Mouse (Mus musculus): ENCODE results near the gene Cep164.
"Not testable (repeated sequence)": the region's sequence is repeated elsewhere in the genome, so short reads cannot be mapped to it uniquely, and the experiment has no call there.

The Cep164 gene

GRCm38 (mm10) chr9:45828291-45828963 is at the start of gene Cep164:
Gene Cep164, minus strand, starts transcription at chr9:45828691.
- peak; percentile 65 to 76 for DNase-seq (ENCODE audit: low spot score in 2 of 2)

DNA sequence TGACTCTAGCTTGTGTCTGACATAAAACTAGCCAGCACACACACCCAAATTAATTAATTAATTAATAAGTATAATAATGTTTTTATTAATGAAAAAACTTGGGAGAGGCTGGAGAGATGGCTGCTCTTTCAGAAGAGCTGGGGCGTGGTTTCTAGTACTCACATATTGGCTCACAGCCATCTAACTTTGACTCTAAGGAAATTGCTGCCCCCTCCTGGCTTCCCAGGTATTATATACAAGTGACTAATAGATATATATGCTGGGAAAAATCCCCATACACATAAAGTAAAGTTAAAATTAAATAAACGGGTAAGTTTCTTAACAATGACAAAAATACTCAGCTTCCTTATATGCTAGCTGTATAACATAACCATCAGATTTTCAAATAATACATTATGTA is 49.4 kb upstream of the Cep164 start:
- DNase-seq (ENCODE audit: low spot score in 2 of 2), result no peak

- DNase-seq (ENCODE audit: low spot score in 2 of 2), result no peak
Observed at GRCm38 (mm10) chr9:45870265-45870664, 41.8 kb upstream of the Cep164 start.

DNA sequence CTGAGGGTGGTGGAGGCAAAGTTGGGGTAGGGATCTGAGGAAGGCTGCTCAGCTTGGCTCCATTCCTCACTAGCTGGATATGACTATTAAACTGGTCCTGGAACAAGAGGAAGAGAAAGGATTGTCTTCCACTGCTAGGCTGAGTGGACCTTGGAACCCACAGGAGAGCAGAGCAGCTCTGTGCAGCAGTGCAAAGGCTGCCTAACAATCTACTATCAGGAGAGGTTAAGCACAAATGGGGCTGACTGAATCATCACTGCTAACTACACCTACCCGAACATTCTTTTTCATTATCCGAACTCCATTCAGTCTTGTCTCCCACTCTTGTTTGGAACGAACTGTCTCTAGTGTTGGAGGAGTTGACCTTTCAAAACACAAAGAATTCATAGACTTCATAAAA is 40.7 kb upstream of the Cep164 start:
- no peak for DNase-seq (ENCODE audit: low spot score in 2 of 2)

GRCm38 (mm10) chr9:45861813-45862212 is 33.3 kb upstream of the Cep164 start:
- no peak for DNase-seq (ENCODE audit: low spot score in 2 of 2)

DNA sequence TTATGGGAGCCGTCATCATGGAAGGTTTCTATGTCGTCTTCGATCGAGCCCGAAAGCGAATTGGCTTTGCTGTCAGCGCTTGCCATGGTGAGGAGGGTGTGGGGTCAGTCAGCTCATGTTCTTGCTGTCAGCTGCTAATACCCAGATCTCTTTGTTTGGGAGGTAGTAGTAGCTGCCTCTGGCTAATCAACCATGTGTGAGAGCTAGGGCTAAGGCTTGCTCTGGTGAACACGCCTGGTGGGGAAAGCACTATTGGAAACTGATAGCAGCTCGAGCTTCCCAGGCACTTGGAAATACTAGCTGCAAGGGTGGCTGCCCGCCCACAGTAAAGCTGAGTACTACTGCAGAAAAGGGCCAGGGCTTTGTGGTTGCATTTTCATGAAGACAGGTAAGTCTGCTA is 30.9 kb upstream of the Cep164 start:
- DNase-seq (ENCODE audit: low spot score in 2 of 2), result no peak

DNA sequence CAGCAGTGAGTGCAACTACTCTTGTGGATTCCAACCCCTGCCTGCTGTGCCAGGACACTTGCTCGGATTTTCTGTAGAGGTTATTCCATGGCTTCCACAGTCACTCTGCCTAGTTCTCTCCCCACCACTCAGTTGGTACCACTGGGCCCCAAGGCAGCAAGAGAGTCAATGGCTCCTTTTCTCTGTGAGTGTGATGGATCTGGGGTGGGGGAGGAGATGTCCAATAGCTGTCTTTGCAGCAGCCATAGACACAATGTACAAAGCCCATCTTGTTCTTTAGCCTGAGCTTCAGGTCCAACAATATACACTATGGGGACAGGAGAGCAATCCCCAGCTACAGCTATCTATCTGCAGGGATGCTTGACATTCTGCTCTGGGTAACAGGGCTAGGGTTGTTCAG is 25.6 kb upstream of the Cep164 start:
- DNase-seq (ENCODE audit: low spot score in 2 of 2), result no peak

GRCm38 (mm10) chr9:45853695-45854094 is 25.2 kb upstream of the Cep164 start:
- no peak for DNase-seq (ENCODE audit: low spot score in 2 of 2)

- DNase-seq (ENCODE audit: low spot score in 2 of 2), result no peak
Observed at GRCm38 (mm10) chr9:45851776-45852175, 23.3 kb upstream of the Cep164 start.

GRCm38 (mm10) chr9:45851330-45851729 is 22.8 kb upstream of the Cep164 start:
- no peak for DNase-seq (ENCODE audit: low spot score in 2 of 2)

GRCm38 (mm10) chr9:45850528-45851155 is 22.2 kb upstream of the Cep164 start:
- no peak for DNase-seq (ENCODE audit: low spot score in 2 of 2)

DNA sequence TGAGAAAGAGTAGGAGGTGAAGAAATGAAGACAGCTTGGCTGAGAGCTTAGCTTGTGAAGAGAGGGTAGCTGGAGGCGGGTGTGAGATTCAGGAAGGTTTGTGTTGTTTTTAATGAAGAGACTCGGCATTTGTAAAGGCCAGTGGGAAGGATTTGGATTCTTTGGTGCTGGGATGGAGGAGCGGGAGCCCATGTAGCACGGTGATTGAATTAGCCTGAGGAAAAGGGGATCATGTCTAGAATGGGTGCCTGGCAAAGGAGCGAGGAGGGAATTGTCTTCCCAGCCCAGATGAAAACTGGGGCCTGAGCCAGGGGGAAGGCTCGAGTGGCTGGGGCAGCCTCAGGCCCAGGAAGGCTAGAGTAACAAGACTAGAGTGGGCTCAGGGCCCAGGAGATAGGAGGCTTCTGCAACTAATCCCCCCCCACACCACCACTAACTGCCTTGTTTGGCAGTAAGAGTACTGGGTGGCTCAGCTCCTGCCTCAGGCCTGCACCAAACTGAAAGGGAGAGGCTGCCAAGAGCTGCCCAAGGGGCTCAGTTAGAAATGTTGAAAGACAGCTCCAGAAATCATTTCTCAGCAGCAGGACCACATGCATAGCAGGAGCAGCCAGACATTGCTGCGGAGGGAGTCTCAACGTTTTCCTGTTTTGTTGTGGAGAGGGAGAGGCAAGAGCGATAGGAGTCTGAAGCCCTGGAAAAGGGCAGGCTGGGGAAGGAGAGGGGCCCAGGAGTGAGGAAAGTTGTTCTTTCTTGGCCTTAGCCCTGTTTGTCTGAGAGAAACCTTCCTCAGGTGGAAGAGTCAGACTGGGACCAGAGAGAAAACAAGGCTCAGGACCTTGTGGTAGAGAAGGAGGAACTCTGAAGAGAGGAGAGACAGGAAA is 21.3 kb upstream of the Cep164 start:
- no peak for DNase-seq (ENCODE audit: low spot score in 2 of 2)

GRCm38 (mm10) chr9:45846891-45847460 is 18.5 kb upstream of the Cep164 start:
- no peak for DNase-seq (ENCODE audit: low spot score in 2 of 2)

DNA sequence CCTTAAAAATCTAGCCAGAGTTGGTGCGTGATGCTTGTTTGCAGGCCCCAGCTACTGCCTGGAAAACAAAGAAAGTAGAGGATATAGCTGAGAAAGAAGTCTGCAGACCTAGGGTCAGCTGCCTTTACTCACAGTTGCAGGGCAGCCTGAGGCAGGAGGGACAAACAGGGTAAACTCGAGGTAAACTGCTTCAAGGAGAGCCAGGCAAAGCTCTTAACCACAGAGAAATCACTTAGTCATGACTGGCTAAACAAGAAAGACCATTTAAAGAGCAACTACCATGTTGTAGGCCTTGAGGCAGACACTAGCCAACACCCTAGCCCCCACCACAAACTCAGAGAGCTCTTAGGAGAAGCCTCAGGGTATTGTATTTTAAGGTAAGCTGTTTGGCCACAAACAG is 17.7 kb upstream of the Cep164 start:
- not testable (repeated sequence) for DNase-seq (ENCODE audit: low spot score in 2 of 2)

DNA sequence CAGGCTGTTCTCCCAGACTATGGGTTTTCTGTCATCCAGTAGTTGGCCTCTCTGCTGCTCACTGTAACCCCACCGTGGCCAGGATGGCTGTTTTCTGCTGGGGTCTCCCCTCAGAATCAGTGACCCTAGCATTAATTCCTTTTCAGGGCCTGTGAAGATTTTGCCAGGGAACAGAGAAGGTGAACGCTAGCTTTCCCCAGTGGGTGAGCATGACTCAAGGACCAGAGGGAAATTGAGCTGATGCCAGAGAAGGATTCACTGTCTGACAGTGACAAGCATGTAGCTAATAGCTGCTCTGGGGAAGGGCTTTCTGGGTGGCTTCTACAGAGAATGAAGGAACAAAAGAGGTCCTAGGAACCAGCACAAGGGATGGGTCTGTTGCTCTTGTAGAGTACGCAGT is 17.1 kb upstream of the Cep164 start:
- no peak for DNase-seq (ENCODE audit: low spot score in 2 of 2)

GRCm38 (mm10) chr9:45843780-45844179 is 15.3 kb upstream of the Cep164 start:
- DNase-seq (ENCODE audit: low spot score in 2 of 2), result no peak

DNA sequence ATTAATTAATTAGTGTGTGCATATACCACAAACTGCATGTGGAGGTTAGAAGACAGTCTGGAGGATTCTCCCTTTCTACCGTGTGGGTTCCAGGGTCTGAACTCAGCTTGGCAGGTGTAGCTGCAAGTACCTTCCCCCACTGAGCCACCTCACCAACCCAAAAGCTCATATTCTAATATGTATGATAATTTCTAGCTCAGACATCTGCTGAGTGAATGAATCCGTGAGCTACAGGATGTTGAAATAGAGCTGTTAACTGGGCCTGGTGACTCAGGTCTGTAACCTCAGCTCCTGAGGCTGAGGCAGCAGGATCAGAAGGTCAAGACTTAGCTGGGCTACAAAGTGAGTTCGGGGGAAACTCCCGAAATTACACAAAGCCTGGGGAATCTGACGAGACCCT is 14.5 kb upstream of the Cep164 start:
- DNase-seq (ENCODE audit: low spot score in 2 of 2), result no peak

DNA sequence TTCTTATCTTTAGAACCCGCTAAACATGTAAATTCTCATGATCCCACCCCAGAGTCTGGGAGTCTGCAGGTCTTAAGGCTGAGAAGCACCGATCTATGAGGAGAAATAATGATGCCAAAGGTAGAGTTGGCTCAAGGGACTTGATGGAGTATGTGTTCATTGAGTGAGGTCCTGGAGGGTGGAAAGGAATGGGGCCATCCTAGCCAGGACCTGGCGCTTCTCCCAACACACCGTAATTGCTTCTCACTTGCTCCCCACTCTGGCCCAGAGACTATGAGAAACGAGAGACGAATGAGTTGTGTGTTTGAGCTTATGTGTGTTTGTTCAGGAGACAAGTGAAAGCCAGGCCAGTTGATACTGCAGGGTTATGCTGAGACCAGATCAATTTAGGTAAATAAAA is 13.0 kb upstream of the Cep164 start:
- DNase-seq (ENCODE audit: low spot score in 2 of 2), result no peak

- DNase-seq (ENCODE audit: low spot score in 2 of 2), result no peak
Observed at GRCm38 (mm10) chr9:45840331-45840730, 11.8 kb upstream of the Cep164 start.

DNA sequence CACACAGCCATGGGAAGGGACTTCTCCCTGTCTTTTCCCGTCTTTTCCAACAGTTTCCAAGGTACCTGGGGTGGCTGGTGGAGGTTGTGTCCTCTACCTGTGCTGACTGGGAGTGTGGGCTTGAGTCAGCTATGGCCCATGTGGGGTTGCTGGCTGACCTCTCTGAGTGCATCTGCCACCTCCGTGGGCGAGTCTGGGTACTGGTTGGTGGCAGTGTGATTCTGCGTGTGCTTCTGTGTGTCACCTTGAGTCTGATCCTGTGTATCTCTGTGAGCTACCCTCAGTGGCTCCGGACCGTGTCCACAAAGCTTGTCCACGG is 11.4 kb upstream of the Cep164 start:
- DNase-seq (ENCODE audit: low spot score in 2 of 2), result no peak

GRCm38 (mm10) chr9:45839139-45839981 is 10.9 kb upstream of the Cep164 start:
- DNase-seq (ENCODE audit: low spot score in 2 of 2), result no peak
